Mouse (Mus musculus) layer of hippocampus, adult 8-10 months (tissue): ENCODE results near the gene Gm21973. TPM values are rescaled to one million over a fixed set of nuclear protein-coding genes. Genes with fewer than 3 reads are reported as not detected.

ENCODE experiments used
- DNase-seq, 2 experiments: peaks; one replicate each; pipeline ENCODE4 v3.0.0; 2022; ENCODE audit warnings: low spot score in 2 of 2
- total RNA-seq, 4 experiments: library from RNA; stranded (reverse); gene quantifications; 2 replicates each; pipeline ENCODE4 v1.2.4; 2022

Gm21973 gene
- not detected for total RNA-seq

- no peak for DNase-seq
Observed at GRCm38 (mm10) chr15:10325080-10325479, at the start of gene Gm21973. TSS of gene Gm21973 (plus strand) at chr15:10325380.

DNA sequence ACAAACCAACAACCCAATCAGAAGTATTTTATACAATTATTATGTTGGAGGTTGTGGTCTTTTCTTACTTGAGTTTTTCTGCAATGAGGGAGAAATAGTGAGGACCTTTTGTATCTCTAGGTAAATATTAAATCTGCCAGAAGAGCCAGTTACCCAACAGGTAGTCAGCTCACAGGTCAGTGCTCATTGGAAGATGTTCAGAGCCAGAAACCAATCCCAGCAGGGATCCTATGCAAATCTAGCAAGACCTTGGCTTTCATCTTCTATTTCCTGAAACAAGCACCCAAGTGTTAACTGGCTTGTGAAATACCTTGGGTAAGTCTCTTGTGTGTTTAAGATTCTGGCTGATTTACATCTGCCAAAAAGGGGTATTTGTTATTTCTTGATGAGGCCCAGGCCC lies 48.8 kb upstream of the Gm21973 start:
- no peak for DNase-seq

DNA sequence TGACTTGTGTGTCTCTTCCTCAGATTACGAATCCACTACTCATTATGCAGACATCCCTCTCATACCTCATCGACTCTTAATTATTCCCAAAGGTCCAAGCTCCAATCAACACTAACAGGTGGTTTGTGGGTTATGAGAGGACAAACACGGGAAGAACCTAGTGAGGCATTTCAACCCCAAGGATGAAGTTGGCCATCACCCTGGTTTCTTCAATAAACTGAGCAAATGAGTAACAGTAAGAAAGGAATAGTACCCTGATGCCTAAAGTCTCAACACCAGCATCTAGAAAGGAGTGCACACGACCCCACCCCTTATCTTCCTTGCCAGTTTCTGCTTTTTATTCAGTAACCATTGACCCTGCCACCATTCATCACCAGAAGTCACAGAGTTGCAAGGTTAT lies 47.7 kb upstream of the Gm21973 start:
- no peak for DNase-seq

DNA sequence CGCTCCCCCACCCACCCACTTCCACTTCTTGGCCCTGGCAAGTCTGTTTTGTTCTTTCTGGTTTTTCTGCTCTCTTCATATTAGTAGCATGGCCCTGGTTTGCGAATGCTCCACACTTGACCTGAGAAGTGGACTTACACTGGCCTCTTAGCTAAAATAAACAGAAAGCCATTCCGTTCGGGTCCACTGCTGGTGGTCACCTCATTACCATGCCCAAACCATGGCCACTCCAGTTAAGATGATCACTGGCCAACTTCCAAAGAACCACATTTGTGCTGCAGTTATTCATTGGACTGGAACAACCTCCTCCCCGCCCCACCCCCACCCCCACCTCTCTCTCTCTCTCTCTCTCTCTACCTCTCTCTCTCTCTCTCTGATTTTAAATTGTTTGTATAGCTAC lies 43.6 kb upstream of the Gm21973 start:
- DNase-seq: no peak

DNA sequence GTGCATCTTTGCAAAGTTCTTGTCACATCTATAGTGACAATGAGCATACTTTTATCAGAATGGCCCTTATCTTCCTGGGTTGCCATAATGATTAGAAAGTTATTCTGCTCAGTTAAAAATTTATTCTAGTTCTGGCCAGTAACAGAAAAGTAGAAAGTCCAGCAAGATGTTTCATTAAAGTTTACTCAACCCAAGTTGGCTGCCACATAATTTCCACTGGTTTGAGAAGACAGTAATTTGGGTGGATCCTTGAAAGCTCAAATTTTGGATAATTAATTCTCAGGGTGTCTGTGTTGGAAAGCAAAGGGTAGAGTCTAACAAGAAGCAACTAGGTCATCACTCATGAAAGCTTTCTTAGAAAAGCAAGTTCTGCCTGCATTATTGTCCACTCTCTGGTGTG lies 41.5 kb upstream of the Gm21973 start:
- DNase-seq: no peak

GRCm38 (mm10) chr15:10296570-10296969 lies 28.6 kb upstream of the Gm21973 start:
- DNase-seq: no peak

DNA sequence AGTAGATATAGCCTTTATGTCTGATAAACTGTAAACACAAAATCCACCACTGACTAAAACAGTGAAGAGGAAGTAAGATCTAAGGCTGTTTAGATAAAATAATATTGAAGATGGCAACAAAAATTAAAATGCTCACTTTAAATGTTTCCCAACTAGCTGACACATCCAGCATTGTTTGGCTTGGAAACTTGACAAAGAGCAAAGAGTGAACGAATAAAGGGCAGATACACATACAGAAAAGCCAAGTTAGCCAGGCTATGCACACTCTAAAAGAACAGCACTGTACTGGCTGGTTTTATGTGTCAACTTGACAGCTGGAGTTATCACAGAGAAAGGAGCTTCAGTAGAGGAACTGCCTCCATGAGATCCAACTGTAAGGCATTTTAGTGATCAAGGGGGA lies 27.1 kb upstream of the Gm21973 start:
- no peak for DNase-seq

- DNase-seq: no peak
Observed at GRCm38 (mm10) chr15:10299467-10299866, 25.7 kb upstream of the Gm21973 start.

DNA sequence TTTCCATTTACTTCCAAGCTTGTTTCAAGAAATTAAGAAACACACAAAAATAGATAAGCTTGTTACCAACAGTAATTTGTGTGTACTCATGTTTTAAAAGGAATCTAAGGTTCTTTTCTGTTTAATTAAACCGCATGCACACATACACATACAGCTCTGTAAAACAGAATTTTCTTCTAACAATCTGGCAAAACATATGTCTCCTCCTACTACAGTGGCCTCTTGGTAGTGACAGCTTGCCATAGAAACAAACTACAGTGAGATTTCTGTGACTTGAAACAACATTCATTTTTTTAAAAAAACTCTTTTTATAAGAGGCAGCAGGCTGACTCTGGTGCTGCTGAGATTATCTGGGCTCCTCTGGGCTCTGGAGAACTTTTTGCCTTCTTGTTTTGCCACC lies 18.7 kb upstream of the Gm21973 start:
- DNase-seq: peak; percentile 2 to 9

GRCm38 (mm10) chr15:10311826-10312225 lies 13.4 kb upstream of the Gm21973 start:
- no peak for DNase-seq

DNA sequence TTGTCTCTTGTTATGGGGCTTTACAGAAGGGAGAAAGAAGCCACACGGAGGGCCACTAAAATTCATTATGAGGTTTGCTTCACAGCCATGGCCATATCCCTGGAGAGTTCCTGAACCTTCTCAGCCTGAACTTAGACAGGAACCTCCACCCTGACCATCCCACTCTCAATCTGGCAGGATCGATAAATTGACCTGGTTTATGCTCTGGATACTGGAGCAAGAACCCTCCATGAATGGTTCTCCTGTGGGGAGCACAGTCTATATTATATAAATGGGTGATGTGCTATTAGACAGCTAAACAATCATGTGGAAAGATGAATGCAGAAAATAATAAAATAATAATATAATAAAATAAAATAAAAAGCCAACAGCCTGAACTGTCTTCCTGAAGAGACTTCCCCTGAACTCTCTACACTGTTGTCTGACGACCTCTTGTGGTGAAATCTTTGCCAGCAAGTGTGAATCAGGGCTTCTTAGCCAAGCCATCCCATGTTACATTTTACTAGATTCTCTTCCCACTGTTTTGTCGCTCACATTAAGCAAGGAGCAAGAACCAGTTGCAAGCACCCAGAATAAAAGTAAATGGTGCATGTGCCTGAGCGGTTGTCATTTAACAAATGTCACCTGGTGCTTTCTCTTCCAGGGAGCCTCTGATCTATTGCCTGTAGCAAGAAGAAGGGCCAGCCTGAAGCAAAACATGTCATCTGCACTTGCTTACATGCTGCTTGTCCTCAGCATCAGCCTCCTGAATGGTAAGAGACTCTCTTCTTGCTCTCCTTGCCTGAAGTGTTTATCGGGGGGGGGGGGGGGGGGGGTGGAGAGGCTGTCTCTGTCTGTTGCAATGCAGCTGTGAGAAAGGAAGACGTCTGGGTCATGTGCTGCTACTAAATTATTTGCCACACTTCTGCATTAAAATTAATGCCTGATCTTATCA lies 11.4 kb upstream of the Gm21973 start:
- peak; percentile 31 to 68 for DNase-seq

GRCm38 (mm10) chr15:10330626-10331025 lies 5.4 kb downstream of the Gm21973 start:
- no peak for DNase-seq

DNA sequence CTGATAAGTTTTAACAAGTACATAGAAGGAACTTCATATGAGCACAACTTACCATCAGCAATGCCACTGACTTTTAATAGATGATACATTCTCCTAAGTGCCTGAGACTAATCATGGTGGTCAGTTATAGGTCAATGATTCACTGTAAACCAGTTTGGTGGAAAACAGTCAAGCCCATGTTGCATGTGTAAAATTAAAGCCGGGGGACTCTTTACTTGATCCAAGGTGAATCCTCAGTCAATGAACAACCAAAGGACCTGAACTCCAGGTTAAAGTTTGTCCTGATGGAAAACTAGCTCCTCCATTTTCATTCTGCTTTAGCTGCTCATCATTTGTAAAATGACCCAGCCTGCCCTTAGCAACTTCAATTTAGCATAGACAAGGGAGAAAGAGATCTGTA lies 7.4 kb downstream of the Gm21973 start:
- DNase-seq: no peak

GRCm38 (mm10) chr15:10338606-10339005 lies 13.4 kb downstream of the Gm21973 start:
- no peak for DNase-seq

- no peak for DNase-seq
Observed at GRCm38 (mm10) chr15:10347044-10347443, 21.9 kb downstream of the Gm21973 start.

GRCm38 (mm10) chr15:10358039-10358948 lies 33.1 kb downstream of the Gm21973 start, which contains the start of gene Agxt2:
TSS of gene Agxt2 (plus strand) at chr15:10358532.
- no peak for DNase-seq

GRCm38 (mm10) chr15:10366331-10366730 lies 41.2 kb downstream of the Gm21973 start:
- DNase-seq: no peak

GRCm38 (mm10) chr15:10375404-10375803 lies 50.2 kb downstream of the Gm21973 start:
- DNase-seq: no peak

DNA sequence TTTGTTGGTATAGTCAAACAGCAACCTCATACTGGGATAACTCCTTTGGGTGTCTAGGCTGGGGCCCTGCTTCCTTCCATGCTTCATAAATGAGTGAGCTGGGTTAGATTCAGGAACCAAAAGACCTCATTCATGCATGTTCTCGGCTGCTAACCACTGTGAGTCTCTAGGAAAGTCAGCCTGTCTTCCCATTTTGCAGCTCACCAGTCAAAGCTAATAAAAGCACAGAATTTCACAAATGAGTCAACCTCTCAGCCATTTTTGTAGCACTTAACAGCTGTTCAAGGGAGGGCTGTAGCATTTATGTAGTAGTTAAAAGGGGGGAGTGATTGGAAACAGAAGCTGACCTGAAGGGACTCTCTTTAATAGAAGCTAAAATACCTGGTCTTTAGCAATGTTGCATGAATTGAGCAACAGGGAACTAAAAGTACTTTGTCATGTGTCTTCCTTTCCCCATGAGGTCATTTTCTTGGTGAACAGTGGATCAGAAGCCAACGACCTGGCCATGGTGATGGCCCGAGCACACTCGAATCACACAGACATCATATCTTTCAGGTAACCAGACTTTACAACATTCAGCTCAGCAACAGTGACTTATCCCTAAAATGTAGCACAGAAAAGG lies 53.3 kb downstream of the Gm21973 start:
- no peak for DNase-seq

GRCm38 (mm10) chr15:10379757-10380458 lies 54.7 kb downstream of the Gm21973 start:
- no peak for DNase-seq

- no peak for DNase-seq
Observed at GRCm38 (mm10) chr15:10387263-10387662, 62.1 kb downstream of the Gm21973 start.
